In the genomic region with DNA sequence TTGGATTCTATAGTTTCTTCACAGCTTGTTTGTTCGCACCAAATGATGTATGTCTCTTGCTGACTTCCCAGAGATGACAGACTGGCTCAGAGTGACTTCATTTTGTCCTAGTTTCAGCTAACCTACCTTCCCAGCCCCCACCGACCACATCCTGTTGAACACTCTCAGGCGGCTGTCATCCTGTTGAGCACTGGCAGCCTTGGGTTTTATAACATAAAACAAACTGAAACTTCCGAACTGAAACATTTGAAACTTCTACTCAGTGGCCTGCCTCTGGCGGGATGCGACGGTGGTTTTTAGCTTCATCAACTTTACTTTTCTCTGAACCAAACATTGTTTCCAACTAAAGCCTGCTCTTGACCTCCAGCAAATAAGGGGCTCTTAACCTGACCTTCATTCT, we compare ENCODE assay signal across 10 mouse cellular contexts. TPM values are rescaled to one million over a fixed set of nuclear protein-coding genes. Genes with fewer than 3 reads are reported as not detected.
A peak's percentile ranks its signal among the peaks of the same experiment; 100 is the strongest.
DNase-seq lines count a peak whose midpoint lies in the region; ATAC-seq lines count a peak whose summit lies in the region.
"Had no signal": no experiment of that assay in that cellular context is flagged by ENCODE, and none has a peak within 500 bp of the region (broad histone marks: within the 10 kb centered on the region; RNA-seq: fewer than 3 reads in every experiment).

No protein-coding gene starts in this region.

- H3K4me3 ChIP-seq in limb, embryonic 10.5 days = no peak overlapping the region
- H3K4me3 ChIP-seq: embryonic facial prominence, embryonic 13.5 days; left cerebral cortex, adult 2 months had no signal

- H3K27ac ChIP-seq in limb, embryonic 10.5 days = no peak overlapping the region
- H3K27ac ChIP-seq: embryonic facial prominence, embryonic 13.5 days; left cerebral cortex, adult 2 months had no signal

- H3K36me3 ChIP-seq in limb, embryonic 10.5 days = no peaks in the 10 kb centered on the region
- H3K36me3 ChIP-seq: embryonic facial prominence, embryonic 13.5 days had no signal

- no peaks in the 10 kb centered on the region for H3K27me3 ChIP-seq in limb, embryonic 10.5 days (ENCODE audit: low read depth, poor library complexity, severe bottlenecking)
- H3K27me3 ChIP-seq: embryonic facial prominence, embryonic 13.5 days had no signal

- H3K4me1 ChIP-seq in limb, embryonic 10.5 days = peaks cover 2% of the 10 kb centered on the region; the same call in 1 of the 2 replicates
- H3K4me1 ChIP-seq: embryonic facial prominence, embryonic 13.5 days had no signal

- WGBS in limb, embryonic 10.5 days = 78% methylated on average over 7 of the region's 7 CpGs

- H3K9me3 ChIP-seq in limb, embryonic 10.5 days (replicated peaks) = no peaks in the 10 kb centered on the region
- H3K9me3 ChIP-seq: embryonic facial prominence, embryonic 13.5 days had no signal

- peak; percentile 87 for ATAC-seq in granulocyte monocyte progenitor cell, adult 5-6 weeks (replicated peaks; ENCODE audit: poor library complexity, severe bottlenecking)

- DNase-seq in adrenal gland, postnatal 14 days = peak; percentile 63
- DNase-seq in adrenal gland, adult 8-10 months = no peak
- peak; percentile 60 for DNase-seq in lung, postnatal 10 days
- peak; percentile 58 to 72 for DNase-seq in spleen, postnatal 4 days (ENCODE audit: low spot score in 2 of 2)
- no peak for DNase-seq in layer of hippocampus, postnatal 10 days (ENCODE audit: low spot score in 2 of 2)
- no peak for DNase-seq in limb, embryonic 10.5 days (ENCODE audit: low spot score)
- DNase-seq in testis, postnatal 10 days (ENCODE audit: low spot score) = no peak

RNA-seq across cellular contexts. Expression of a gene that starts 14.3 kb away (rescaled TPM):
- 8.4 and 11.1 TPM in 2 replicates for total RNA-seq in adrenal gland, postnatal 14 days (2021)
- 10 to 100 TPM; 10.4 to 15.0 (median 12.8) TPM for total RNA-seq in adrenal gland, adult 8-10 months (2022)
- total RNA-seq in granulocyte monocyte progenitor cell, adult 5-6 weeks (2014; fragmentation: Nextera tagmentation) = 15.2 and 16.5 TPM in 2 replicates
- total RNA-seq in granulocyte monocyte progenitor cell, adult 5-6 weeks (2017) = 17.0 and 25.5 TPM in 2 replicates
- total RNA-seq in layer of hippocampus, postnatal 10 days (2021) = 10 to 100 TPM in 1 of 2 experiments, 1 to 10 TPM in 1; 9.8 to 11.5 TPM
- 14.2 and 15.6 TPM in 2 replicates for polyA plus RNA-seq in limb, embryonic 10.5 days (2016; fragmentation: Nextera tagmentation; extraction: Ambion mirVana)

RNA-seq across cellular contexts. Expression of a gene that starts 17.1 kb away (rescaled TPM):
- 762 and 869 TPM in 2 replicates for total RNA-seq in adrenal gland, postnatal 14 days (2021)
- total RNA-seq in adrenal gland, adult 8-10 months (2022) = 100 to 1,000 TPM; 569 to 683 (median 613) TPM
- 1,672 and 1,793 TPM in 2 replicates for total RNA-seq in granulocyte monocyte progenitor cell, adult 5-6 weeks (2014; fragmentation: Nextera tagmentation)
- total RNA-seq in granulocyte monocyte progenitor cell, adult 5-6 weeks (2017) = 1,306 and 1,376 TPM in 2 replicates
- 100 to 1,000 TPM; 450 to 460 TPM for total RNA-seq in layer of hippocampus, postnatal 10 days (2021)
- polyA plus RNA-seq in limb, embryonic 10.5 days (2016; fragmentation: Nextera tagmentation; extraction: Ambion mirVana) = 711 and 800 TPM in 2 replicates

RNA-seq across cellular contexts. Expression of a gene that starts 24.7 kb away (rescaled TPM):
- 19.4 and 19.9 TPM in 2 replicates for total RNA-seq in adrenal gland, postnatal 14 days (2021)
- 10 to 100 TPM; 21.0 to 22.3 (median 21.6) TPM for total RNA-seq in adrenal gland, adult 8-10 months (2022)
- total RNA-seq in granulocyte monocyte progenitor cell, adult 5-6 weeks (2014; fragmentation: Nextera tagmentation) = 28.3 and 30.6 TPM in 2 replicates
- 41.1 and 48.1 TPM in 2 replicates for total RNA-seq in granulocyte monocyte progenitor cell, adult 5-6 weeks (2017)
- 10 to 100 TPM; 30.3 to 32.1 TPM for total RNA-seq in layer of hippocampus, postnatal 10 days (2021)
- 16.0 and 19.2 TPM in 2 replicates for polyA plus RNA-seq in limb, embryonic 10.5 days (2016; fragmentation: Nextera tagmentation; extraction: Ambion mirVana)

RNA-seq across cellular contexts. Expression of a gene that starts 53.9 kb away (rescaled TPM):
- total RNA-seq in adrenal gland, postnatal 14 days (2021) = 1.6 and 2.6 TPM in 2 replicates
- 1 to 10 TPM; 2.0 to 3.4 (median 2.7) TPM for total RNA-seq in adrenal gland, adult 8-10 months (2022)
- total RNA-seq in granulocyte monocyte progenitor cell, adult 5-6 weeks (2014; fragmentation: Nextera tagmentation) = 4.9 and 7.3 TPM in 2 replicates
- total RNA-seq in granulocyte monocyte progenitor cell, adult 5-6 weeks (2017) = 4.2 and 6.1 TPM in 2 replicates
- 1 to 10 TPM; 7.9 to 8.3 TPM for total RNA-seq in layer of hippocampus, postnatal 10 days (2021)
- polyA plus RNA-seq in limb, embryonic 10.5 days (2016; fragmentation: Nextera tagmentation; extraction: Ambion mirVana) = 0.55 and 0.82 TPM in 2 replicates

Comparison
In these comparisons a context has a peak if more than half of its experiments do, and no peak if none do; other contexts are left out.
1. DNase-seq: peak in adrenal gland, postnatal 14 days (single experiment), lung, postnatal 10 days (single experiment) and spleen, postnatal 4 days (2 of 2); none in adrenal gland, adult 8-10 months (single experiment), layer of hippocampus, postnatal 10 days (0 of 2), limb, embryonic 10.5 days (single experiment) and testis, postnatal 10 days (single experiment).